Mouse (Mus musculus): ENCODE measurements around the gene Rere. TPM values are rescaled to one million over a fixed set of nuclear protein-coding genes. Genes with fewer than 3 reads are reported as not detected.
"Not testable (repeated sequence)": the region's sequence is repeated elsewhere in the genome, so short reads cannot be mapped to it uniquely, and the experiment has no call there.

Gene Rere
- total RNA-seq, 2 experiments from 2014 or later = 37.8 to 51.5 TPM

- intact Hi-C loops (cut with DNase I) = no loop called here
Measured at GRCm38 (mm10) chr4:150583777-150584135, 302.3 kb downstream of the Rere start.

GRCm38 (mm10) chr4:150585800-150586199 lies 304.4 kb downstream of the Rere start:
- no peak for DNase-seq (ENCODE audit: low spot score)
- intact Hi-C loops (cut with DNase I) = no loop called here

More at GRCm38 (mm10) chr4:150583777-150584135, 302.3 kb downstream of the Rere start:
- DNase-seq (ENCODE audit: low spot score) = no peak

- DNase-seq (ENCODE audit: low spot score) = no peak
- intact Hi-C loops (cut with DNase I) = no loop called here
Measured at GRCm38 (mm10) chr4:150586275-150586674, 304.8 kb downstream of the Rere start.

GRCm38 (mm10) chr4:150587597-150588299 lies 306.3 kb downstream of the Rere start:
- intact Hi-C loops (cut with DNase I) = no loop called here

GRCm38 (mm10) chr4:150588300-150588621 lies 306.8 kb downstream of the Rere start:
- intact Hi-C loops (cut with DNase I) = no loop called here

More at GRCm38 (mm10) chr4:150587597-150588299, 306.3 kb downstream of the Rere start:
- no peak for DNase-seq (ENCODE audit: low spot score)

GRCm38 (mm10) chr4:150590621-150591282 lies 309.3 kb downstream of the Rere start:
- no peak for DNase-seq (ENCODE audit: low spot score)
- intact Hi-C loops (cut with DNase I) = no loop called here

More at GRCm38 (mm10) chr4:150588300-150588621, 306.8 kb downstream of the Rere start:
- DNase-seq (ENCODE audit: low spot score) = no peak

- no peak for DNase-seq (ENCODE audit: low spot score)
- intact Hi-C loops (cut with DNase I) = no loop called here
Measured at GRCm38 (mm10) chr4:150591602-150592001, 310.2 kb downstream of the Rere start.

- intact Hi-C loops (cut with DNase I) = no loop called here
- DNase-seq (ENCODE audit: low spot score) = no peak
Measured at GRCm38 (mm10) chr4:150592087-150592486, 310.6 kb downstream of the Rere start.

- intact Hi-C loops (cut with DNase I) = no loop called here
- DNase-seq (ENCODE audit: low spot score) = no peak
Measured at GRCm38 (mm10) chr4:150593473-150594217, 312.2 kb downstream of the Rere start.

- intact Hi-C loops (cut with DNase I) = no loop called here
Measured at GRCm38 (mm10) chr4:150594298-150594829, 312.9 kb downstream of the Rere start.

GRCm38 (mm10) chr4:150595071-150595470 lies 313.6 kb downstream of the Rere start:
- intact Hi-C loops (cut with DNase I) = no loop called here
- no peak for DNase-seq (ENCODE audit: low spot score)

More at GRCm38 (mm10) chr4:150594298-150594829, 312.9 kb downstream of the Rere start:
- DNase-seq (ENCODE audit: low spot score) = no peak

- intact Hi-C loops (cut with DNase I) = no loop called here
- DNase-seq (ENCODE audit: low spot score) = no peak
Measured at GRCm38 (mm10) chr4:150595991-150596390, 314.5 kb downstream of the Rere start.

GRCm38 (mm10) chr4:150598686-150599085 lies 317.2 kb downstream of the Rere start:
- DNase-seq (ENCODE audit: low spot score) = no peak
- intact Hi-C loops (cut with DNase I) = no loop called here

- no peak for DNase-seq (ENCODE audit: low spot score)
- intact Hi-C loops (cut with DNase I) = no loop called here
Measured at GRCm38 (mm10) chr4:150599119-150599992, 317.9 kb downstream of the Rere start.

- intact Hi-C loops (cut with DNase I); DNase-seq (ENCODE audit: low spot score): not testable (repeated sequence)
Measured at GRCm38 (mm10) chr4:150600503-150600902, 319.1 kb downstream of the Rere start.

GRCm38 (mm10) chr4:150601489-150601888 lies 320.0 kb downstream of the Rere start:
- intact Hi-C loops (cut with DNase I) = no loop called here

GRCm38 (mm10) chr4:150603366-150604061 lies 322.1 kb downstream of the Rere start:
- intact Hi-C loops (cut with DNase I) = no loop called here
- DNase-seq (ENCODE audit: low spot score) = no peak

More at GRCm38 (mm10) chr4:150601489-150601888, 320.0 kb downstream of the Rere start:
- DNase-seq (ENCODE audit: low spot score) = no peak

- intact Hi-C loops (cut with DNase I) = loop anchor here (5.0 kb wide), 1 partner anchor 39 kb away; no protein-coding TSS in a partner anchor
- DNase-seq (ENCODE audit: low spot score) = no peak
Measured at GRCm38 (mm10) chr4:150605804-150606203, 324.4 kb downstream of the Rere start.
